Mouse (Mus musculus) megakaryocyte, embryonic 14.5 days (primary cell): Measurements from ENCODE around the gene Nfic. TPM values are rescaled to one million over a fixed set of nuclear protein-coding genes. Genes with fewer than 3 reads are reported as not detected.
A peak's percentile ranks its signal among the peaks of the same experiment; 100 is the strongest.

Experiments used
- H3K27me3 ChIP-seq: replicated peaks from 2 replicates; pipeline ENCODE3; 2012; ENCODE audit warnings: inconsistent platforms
- H3K36me3 ChIP-seq: replicated peaks from 2 replicates; pipeline ENCODE3; 2012; ENCODE audit warnings: low read length, inconsistent platforms, mixed read lengths
- H3K4me1 ChIP-seq: 2 replicates; pipeline ENCODE4 v1.6.1; 2012; ENCODE audit warnings: inconsistent platforms
- H3K4me3 ChIP-seq: replicated peaks from 2 replicates; pipeline ENCODE3; 2012; ENCODE audit warnings: moderate library complexity, mild to moderate bottlenecking, inconsistent platforms
- H3K9me3 ChIP-seq: 2 replicates; pipeline ENCODE4 v1.6.1; 2012; ENCODE audit warnings: inconsistent platforms
- FLI1 ChIP-seq: IDR thresholded peaks from 2 replicates; pipeline ENCODE4 v1.6.1; 2012; ENCODE audit warnings: low read length, inconsistent platforms, mixed read lengths
- GATA1 ChIP-seq: IDR thresholded peaks from 3 replicates; pipeline ENCODE4 v1.6.1; 2012; ENCODE audit warnings: mixed read lengths, low read length, inconsistent platforms, borderline replicate concordance
- polyA plus RNA-seq: library from polyadenylated mRNA; stranded (reverse); fragments of >175 nt; gene quantifications from 2 replicates; pipeline ENCODE4 v1.2.3, GENCODE M21; 2012; ENCODE audit warnings: low replicate concordance; ENCODE audit not compliant: insufficient read depth

Nfic gene
- polyA plus RNA-seq, 1 experiment, result 184 TPM

DNA sequence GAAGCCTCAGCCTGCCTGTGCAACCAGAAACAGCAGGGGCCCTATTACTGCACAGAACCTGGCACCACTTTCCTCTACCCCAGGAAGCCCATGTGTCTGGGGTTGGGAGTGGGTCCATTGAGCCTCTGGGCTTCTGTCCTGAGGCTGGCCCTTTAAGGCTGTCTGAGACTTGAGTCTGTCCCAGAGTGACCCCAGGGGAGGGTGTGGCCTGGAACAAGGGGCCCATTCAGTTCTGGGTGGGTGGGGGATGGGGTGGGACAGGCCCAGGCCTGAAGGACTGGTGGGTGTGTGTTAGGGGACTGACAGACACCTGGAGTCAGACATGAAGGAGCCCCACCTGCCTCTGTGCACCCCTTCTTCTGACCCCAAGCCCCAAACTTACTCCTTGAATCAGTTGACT, 40.8 kb downstream of the Nfic start:
- H3K9me3 ChIP-seq, result no peaks in the 10 kb centered on the region
- peaks cover 81% of the 10 kb centered on the region for H3K36me3 ChIP-seq
- H3K4me1 ChIP-seq, result peaks cover 95% of the 10 kb centered on the region
- TF ChIP-seq GATA1 (no peak), FLI1 (no peak)
- H3K27me3 ChIP-seq, result no peaks in the 10 kb centered on the region
- no peak overlapping the region for H3K4me3 ChIP-seq

DNA sequence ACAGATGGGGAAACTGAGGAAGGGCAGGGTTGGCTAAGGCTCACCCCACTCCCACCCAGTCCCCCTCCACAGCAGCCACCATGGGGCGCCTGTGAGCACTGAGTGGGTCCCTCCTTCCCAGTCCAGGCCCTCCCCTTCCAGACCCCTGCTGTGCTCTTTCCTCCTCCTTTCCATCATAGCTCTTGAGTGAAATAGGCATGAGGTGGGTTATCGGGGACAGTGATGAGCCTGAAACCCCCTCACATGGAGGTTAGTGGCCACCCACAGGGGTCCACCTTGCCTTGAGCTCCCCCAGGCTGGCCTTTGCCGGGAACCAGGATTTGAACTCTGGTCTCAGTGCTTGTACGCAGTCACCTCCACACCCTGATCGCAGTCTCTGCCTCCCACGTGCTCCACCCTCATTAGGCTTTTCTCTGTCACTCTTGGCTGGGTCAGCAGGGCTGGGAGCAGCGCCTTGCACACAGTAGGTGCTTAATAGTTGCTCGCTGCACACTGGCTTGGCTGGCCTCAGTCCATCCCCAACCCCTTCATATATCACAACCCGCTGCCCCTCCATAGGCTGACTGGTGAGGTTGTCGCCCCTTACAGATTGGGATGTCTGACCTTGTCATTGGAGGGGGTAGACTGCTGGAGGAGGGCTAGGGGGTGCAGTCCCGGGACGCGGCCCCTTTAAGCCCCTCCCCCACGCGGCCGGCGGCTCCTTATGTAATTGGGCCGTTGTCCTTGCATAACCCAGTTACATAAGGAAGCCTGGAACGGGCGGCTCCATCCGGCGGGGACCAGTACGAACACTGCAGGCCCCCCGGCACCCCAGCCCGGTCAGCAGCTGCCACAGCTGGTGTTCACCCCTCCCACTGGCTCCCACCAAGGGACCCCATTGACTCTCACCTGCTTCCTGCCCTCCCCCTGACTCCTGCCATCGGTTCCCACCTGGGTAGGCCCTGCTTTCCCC, 41.8 kb downstream of the Nfic start:
- peak overlapping the region; percentile 80 for H3K4me3 ChIP-seq
- H3K4me1 ChIP-seq, result peaks cover 95% of the 10 kb centered on the region
- H3K36me3 ChIP-seq, result peaks cover 70% of the 10 kb centered on the region
- no peaks in the 10 kb centered on the region for H3K9me3 ChIP-seq
- TF ChIP-seq FLI1 (no peak), GATA1 (no peak)
- no peaks in the 10 kb centered on the region for H3K27me3 ChIP-seq

DNA sequence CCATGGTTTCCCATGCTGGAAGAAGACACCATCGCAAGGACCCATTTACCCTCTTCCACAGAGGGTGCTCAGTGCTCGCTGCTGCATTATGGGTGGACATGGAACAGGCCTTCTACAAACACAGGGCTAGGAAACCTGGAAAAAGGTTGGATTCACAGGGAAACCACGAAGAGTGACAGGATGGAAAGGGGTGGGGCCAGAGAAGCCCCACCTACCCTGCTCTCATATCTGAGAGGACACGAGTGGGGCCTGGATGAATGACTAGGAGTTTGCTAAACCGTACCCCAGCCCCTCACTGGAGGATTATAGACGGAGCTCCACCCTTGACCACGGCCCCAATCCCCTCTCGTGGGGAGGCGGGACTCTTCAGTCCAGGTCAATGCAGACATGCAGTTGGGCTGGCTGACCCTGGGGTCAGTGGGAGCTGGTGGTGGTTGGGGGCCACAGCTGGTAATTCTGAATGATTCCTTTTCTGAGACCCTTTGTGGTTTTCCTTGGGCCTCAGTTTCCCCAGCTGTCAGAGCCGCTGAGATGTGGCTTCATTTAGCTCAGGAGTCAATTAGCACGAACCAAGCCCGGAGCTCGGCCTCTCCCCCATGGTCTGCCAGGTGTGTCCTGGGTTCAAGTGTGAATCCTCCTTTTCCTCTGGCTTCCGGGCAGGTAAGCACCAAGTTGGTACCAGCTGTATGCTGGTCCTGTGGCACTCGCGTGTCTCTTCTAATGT, 42.7 kb downstream of the Nfic start:
- Histone ChIP-seq H3K9me3 (no peaks in the 10 kb centered on the region), H3K4me1 (peaks cover 96% of the 10 kb centered on the region), H3K36me3 (peaks cover 70% of the 10 kb centered on the region), H3K4me3 (no peak overlapping the region), H3K27me3 (no peaks in the 10 kb centered on the region)
- no peak for TF ChIP-seq FLI1
- no peak for TF ChIP-seq GATA1

DNA sequence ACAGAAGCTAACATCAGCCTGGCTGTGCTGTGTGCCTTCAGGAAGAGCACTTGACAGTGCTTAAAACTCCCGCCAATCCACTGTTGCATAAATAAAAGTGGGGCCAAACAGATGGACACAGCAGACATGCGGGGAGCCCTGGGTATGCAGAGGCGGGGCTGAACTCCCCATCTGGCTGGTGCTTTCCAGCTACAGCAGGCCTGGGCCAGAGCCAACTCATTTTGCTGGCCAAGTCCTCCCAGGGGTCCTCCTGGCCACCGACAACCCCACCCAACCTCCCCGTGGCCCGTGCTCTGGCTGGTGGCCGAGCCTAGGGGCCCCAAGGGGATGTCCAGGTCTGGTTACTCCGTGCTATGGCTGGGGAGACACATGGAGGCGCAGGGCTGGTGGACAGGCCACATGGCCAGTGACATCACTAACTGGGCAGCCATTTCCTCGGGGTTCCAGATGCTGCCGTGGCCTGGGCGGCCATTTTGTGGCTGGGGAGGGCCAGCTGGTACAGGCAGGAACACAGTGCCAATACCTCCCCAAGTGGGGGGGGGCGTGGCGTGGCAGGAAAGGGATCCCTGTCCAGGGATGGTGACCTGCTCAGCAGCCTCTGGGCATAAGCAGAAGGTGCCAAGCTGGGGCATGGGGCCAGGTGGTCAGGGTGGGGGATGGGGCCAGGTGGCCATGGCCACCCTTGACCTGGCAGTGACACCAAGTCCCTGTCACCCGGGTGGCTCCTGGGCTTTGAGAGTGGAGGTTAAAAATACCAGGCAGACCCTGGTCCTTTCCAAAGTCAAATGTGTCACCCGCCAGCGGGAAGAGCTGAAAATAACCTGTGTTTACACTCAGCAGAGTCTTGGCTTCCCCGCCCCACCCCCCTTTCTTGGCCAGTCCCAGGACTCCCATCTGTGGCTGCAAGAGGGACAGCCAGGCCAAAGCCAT, 43.7 kb downstream of the Nfic start:
- H3K27me3 ChIP-seq, result no peaks in the 10 kb centered on the region
- H3K4me1 ChIP-seq, result peaks cover 96% of the 10 kb centered on the region
- H3K36me3 ChIP-seq, result peaks cover 67% of the 10 kb centered on the region
- H3K9me3 ChIP-seq, result no peaks in the 10 kb centered on the region
- TF ChIP-seq FLI1 (no peak), GATA1 (no peak)
- H3K4me3 ChIP-seq, result peak overlapping the region; percentile 92

DNA sequence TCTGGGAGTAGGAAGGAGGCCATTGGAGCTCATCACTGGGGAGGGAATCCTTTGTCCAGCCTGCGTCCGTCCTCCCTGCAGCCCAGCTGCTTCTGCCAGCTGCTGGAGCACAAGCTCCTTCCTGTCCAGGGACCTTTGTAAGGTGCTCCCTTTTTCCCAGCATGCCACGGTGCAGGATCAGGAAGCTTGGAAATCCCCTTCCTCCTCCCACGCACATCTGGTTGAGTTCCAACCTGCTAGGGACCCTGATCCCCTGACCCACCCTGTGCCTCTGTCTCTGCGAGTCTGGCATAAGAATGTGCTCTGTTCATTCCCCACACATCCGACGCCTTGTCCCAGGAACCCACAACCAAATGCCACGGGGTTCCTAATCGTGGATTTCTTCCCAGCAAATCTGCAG, 44.5 kb downstream of the Nfic start:
- no peak for TF ChIP-seq FLI1
- no peak for TF ChIP-seq GATA1
- Histone ChIP-seq H3K27me3 (no peaks in the 10 kb centered on the region), H3K4me3 (peak overlapping the region; percentile 92), H3K36me3 (peaks cover 69% of the 10 kb centered on the region), H3K9me3 (no peaks in the 10 kb centered on the region), H3K4me1 (peaks cover 100% of the 10 kb centered on the region)

DNA sequence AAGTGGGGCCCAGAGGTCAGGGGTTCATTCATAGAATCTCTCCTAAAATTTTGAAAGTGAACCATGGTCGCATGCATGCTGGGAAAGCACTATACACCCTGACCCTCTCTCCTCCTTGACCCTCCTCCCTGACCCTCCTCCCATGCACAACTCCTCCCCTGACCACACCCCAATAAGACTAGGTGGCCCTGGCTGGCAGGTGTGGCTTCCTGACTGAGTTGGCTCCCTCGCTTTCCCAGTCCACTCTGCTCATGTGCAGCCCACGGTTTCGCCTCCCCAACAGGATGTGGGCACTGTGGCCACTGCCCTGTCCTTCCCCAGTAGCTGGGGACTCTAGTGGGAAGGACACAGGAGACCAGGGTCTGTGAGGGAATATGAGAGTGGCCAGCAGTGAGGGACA, 45.1 kb downstream of the Nfic start:
- no peaks in the 10 kb centered on the region for H3K27me3 ChIP-seq
- no peaks in the 10 kb centered on the region for H3K9me3 ChIP-seq
- peaks cover 100% of the 10 kb centered on the region for H3K4me1 ChIP-seq
- TF ChIP-seq FLI1, result no peak
- TF ChIP-seq GATA1, result no peak
- H3K36me3 ChIP-seq, result peaks cover 69% of the 10 kb centered on the region
- peak overlapping the region; percentile 92 for H3K4me3 ChIP-seq

DNA sequence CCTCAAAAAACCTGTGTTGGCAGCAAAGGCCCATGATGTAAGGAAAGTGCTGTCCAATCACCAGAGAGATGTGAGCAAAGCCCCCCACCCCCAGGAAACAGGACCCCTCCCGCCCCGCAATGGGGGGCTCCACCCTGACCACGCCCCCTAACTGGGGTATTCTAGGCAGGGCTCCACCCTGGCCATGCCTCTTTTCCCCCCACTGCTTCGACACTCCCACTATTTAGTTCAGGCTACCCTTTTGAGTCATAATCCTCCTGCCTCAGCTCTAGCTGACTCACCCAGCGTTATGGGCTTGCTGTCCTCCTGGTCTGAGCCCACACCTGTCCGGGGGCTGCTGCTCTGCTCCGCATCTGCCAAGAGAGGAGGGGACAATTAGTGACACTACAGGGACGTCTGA, 46.1 kb downstream of the Nfic start:
- no peak for TF ChIP-seq GATA1
- TF ChIP-seq FLI1, result no peak
- Histone ChIP-seq H3K4me3 (peak overlapping the region; percentile 92), H3K9me3 (no peaks in the 10 kb centered on the region), H3K27me3 (no peaks in the 10 kb centered on the region), H3K4me1 (peaks cover 100% of the 10 kb centered on the region), H3K36me3 (peaks cover 68% of the 10 kb centered on the region)

DNA sequence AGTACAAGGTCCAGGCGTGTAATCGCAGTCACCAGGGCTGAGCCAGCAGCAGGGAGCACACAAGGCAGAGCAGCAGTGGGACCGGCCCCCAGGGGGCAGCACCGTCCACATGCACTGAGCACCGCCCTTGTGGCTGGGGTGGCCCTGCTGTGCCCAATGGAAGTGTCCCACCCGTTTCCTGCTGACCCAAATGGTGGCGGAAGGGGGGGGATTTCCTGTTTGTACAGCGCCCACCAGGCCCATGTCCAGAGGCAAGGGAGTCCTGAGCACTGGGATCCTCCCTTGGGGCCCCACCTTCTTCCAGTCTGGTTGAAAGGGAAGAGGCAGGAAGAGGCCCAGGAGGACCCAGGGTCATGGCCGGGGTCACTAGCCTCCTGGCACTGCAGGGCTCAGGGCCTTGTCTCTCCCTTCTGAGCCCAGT, 46.6 kb downstream of the Nfic start:
- peaks cover 69% of the 10 kb centered on the region for H3K36me3 ChIP-seq
- H3K4me1 ChIP-seq, result peaks cover 100% of the 10 kb centered on the region
- TF ChIP-seq FLI1 (0 out of 2 replicates have a peak, but pooled peaks have one; percentile 22), GATA1 (no peak)
- no peaks in the 10 kb centered on the region for H3K9me3 ChIP-seq
- H3K4me3 ChIP-seq, result peak overlapping the region; percentile 92
- no peaks in the 10 kb centered on the region for H3K27me3 ChIP-seq

DNA sequence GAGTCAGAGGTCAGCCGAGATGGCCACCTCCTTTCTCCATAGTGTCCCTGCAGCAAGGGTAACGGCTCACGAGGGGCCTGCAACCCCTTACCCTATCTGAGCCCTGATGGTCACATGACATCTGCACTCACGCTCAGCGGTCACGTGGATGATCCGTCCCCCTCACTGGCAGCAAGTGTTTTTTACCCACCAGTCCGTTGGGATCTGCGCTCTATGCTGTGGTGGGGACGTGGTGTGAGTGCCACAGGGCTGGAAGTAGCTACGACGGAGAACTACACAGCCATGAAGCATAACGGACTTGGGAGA, 47.1 kb downstream of the Nfic start:
- Histone ChIP-seq H3K4me1 (peaks cover 100% of the 10 kb centered on the region), H3K36me3 (peaks cover 69% of the 10 kb centered on the region), H3K27me3 (no peaks in the 10 kb centered on the region), H3K4me3 (peak overlapping the region; percentile 92), H3K9me3 (no peaks in the 10 kb centered on the region)
- TF ChIP-seq GATA1 (no peak), FLI1 (no peak)
